Mouse (Mus musculus) lung, postnatal 25 days (tissue): ENCODE results near the gene Loxl1.
"Not testable (repeated sequence)": the region's sequence is repeated elsewhere in the genome, so short reads cannot be mapped to it uniquely, and the experiment has no call there.

Experiments
- DNase-seq: peaks from one replicate; pipeline ENCODE4 v3.0.0; 2022; ENCODE audit warnings: low spot score

Gene Loxl1

GRCm38 (mm10) chr9:58275797-58276196, 37.2 kb downstream of the Loxl1 start:
- DNase-seq: no peak

- DNase-seq: peak; percentile 70
These were observed 37.7 kb downstream of the Loxl1 start for GRCm38 (mm10) chr9:58275115-58275774.

GRCm38 (mm10) chr9:58274626-58275025, 38.4 kb downstream of the Loxl1 start:
- no peak for DNase-seq

- DNase-seq: no peak
These were observed 38.8 kb downstream of the Loxl1 start for GRCm38 (mm10) chr9:58274101-58274604.

- DNase-seq: no peak
These were observed 40.1 kb downstream of the Loxl1 start for GRCm38 (mm10) chr9:58272855-58273254.

GRCm38 (mm10) chr9:58272068-58272541, 40.9 kb downstream of the Loxl1 start:
- peak; percentile 59 for DNase-seq

- DNase-seq: not testable (repeated sequence)
These were observed 41.4 kb downstream of the Loxl1 start for GRCm38 (mm10) chr9:58271551-58271950.

- peak; percentile 49 for DNase-seq
These were observed 41.9 kb downstream of the Loxl1 start for GRCm38 (mm10) chr9:58271109-58271508.

GRCm38 (mm10) chr9:58270081-58270480, 42.9 kb downstream of the Loxl1 start:
- DNase-seq: no peak

- peak; percentile 77 for DNase-seq
These were observed 44.3 kb downstream of the Loxl1 start for GRCm38 (mm10) chr9:58268384-58269313.

GRCm38 (mm10) chr9:58267046-58267445, 45.9 kb downstream of the Loxl1 start:
- no peak for DNase-seq

GRCm38 (mm10) chr9:58266571-58267011, 46.4 kb downstream of the Loxl1 start:
- DNase-seq: no peak

- no peak for DNase-seq
These were observed 47.6 kb downstream of the Loxl1 start for GRCm38 (mm10) chr9:58265368-58265767.

- DNase-seq: no peak
These were observed 50.5 kb downstream of the Loxl1 start for GRCm38 (mm10) chr9:58262507-58262906.

- DNase-seq: no peak
These were observed 57.0 kb downstream of the Loxl1 start for GRCm38 (mm10) chr9:58255704-58256685.

- no peak for DNase-seq
These were observed 57.9 kb downstream of the Loxl1 start for GRCm38 (mm10) chr9:58255105-58255504.

- not testable (repeated sequence) for DNase-seq
These were observed 59.2 kb downstream of the Loxl1 start for GRCm38 (mm10) chr9:58253805-58254122.

- DNase-seq: peak; percentile 98
These were observed 59.8 kb downstream of the Loxl1 start, which contains the start of gene Stoml1 for GRCm38 (mm10) chr9:58253033-58253804. TSS of gene Stoml1 (plus strand) at chr9:58253164.

- not testable (repeated sequence) for DNase-seq
These were observed 62.3 kb downstream of the Loxl1 start for GRCm38 (mm10) chr9:58250730-58251129.

- DNase-seq: no peak
These were observed 62.7 kb downstream of the Loxl1 start for GRCm38 (mm10) chr9:58250322-58250721.
